Mouse (Mus musculus) heart, embryonic 12.5 days (tissue): Measurements from ENCODE around the gene Kpna4. TPM values are rescaled to one million over a fixed set of nuclear protein-coding genes. Genes with fewer than 3 reads are reported as not detected.

Source experiments
- polyA plus RNA-seq: library from polyadenylated mRNA; unstranded; fragments of >200 nt; fragmentation: Nextera tagmentation; extraction: Ambion mirVana; gene quantifications from 2 replicates; pipeline ENCODE4 v1.2.1, GENCODE M21; 2016

The Kpna4 gene
- polyA plus RNA-seq, 1 experiment from 2014 or later = 39.8 TPM

Other genes starting within 250 kb of the Kpna4 start
- 9.0 and 10.0 TPM in 2 replicates for gene Ift80, start 122.5 kb downstream of the Kpna4 start, polyA plus RNA-seq
- gene Smc4, start 122.4 kb downstream of the Kpna4 start, polyA plus RNA-seq = 177 TPM in 2 replicates
- 100 and 105 TPM in 2 replicates for gene Trim59, start 82.4 kb downstream of the Kpna4 start, polyA plus RNA-seq
- gene Arl14, start 95.3 kb upstream of the Kpna4 start, polyA plus RNA-seq = not detected in 2 replicates
- 9.8 and 11.8 TPM in 2 replicates for gene Ppm1l, start 189.7 kb upstream of the Kpna4 start, polyA plus RNA-seq